Mouse (Mus musculus) liver, adult 2 months (tissue): ENCODE results near the gene Obox3.
"Not testable (repeated sequence)": the region's sequence is repeated elsewhere in the genome, so short reads cannot be mapped to it uniquely, and the experiment has no call there.

Experiments used
- CTCF ChIP-seq: fragments of 200-500 bp; IDR thresholded peaks from 2 replicates; pipeline ENCODE4 v1.5.1; 2011; ENCODE audit warnings: low read depth, low read length, control low read depth
- POLR2A ChIP-seq: fragments of 200-500 bp; IDR thresholded peaks from 2 replicates; pipeline ENCODE4 v1.6.1; 2011; ENCODE audit warnings: low read length, control low read depth; ENCODE audit not compliant: insufficient read depth; ENCODE audit errors: extremely low read depth

DNA sequence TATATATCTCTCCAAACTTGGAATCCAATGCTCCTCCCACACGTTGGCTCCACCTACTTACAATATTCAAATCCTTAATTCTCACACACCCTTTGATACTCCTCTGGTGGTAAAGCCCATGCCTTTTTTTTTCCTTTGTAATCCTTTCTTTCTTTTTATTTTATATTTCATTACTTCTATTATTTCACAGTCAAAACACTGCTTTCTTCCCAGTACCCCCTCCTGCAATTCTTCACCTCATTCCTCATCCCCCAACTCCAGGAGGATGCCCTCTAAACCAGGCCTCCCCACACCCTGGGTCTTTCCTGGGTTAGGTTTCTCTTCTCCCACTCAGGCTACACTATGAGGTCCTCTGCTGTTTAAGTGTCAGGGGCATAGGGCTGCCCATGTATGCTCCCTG, at the start of gene Obox3:
- not testable (repeated sequence) for TF ChIP-seq POLR2A, CTCF
